Mouse (Mus musculus) limb, embryonic 13.5 days (tissue): ENCODE data around the gene Atf7. TPM values are rescaled to one million over a fixed set of nuclear protein-coding genes. Genes with fewer than 3 reads are reported as not detected.

Experiments used
- ATAC-seq: fragments of 200-750 bp; cut with Nextera tagmentation; 2 replicates; pipeline ENCODE4 v1.8.0; 2017; ENCODE audit warnings: low read depth, moderate number of reproducible peaks, moderate TSS enrichment; ENCODE audit not compliant: low FRiP score
- H3K27ac ChIP-seq: fragments of 300-500 bp; sonication (generic); 2 replicates; pipeline ENCODE4 v1.5.1; 2015; ENCODE audit warnings: inconsistent platforms, mild to moderate bottlenecking, moderate library complexity
- H3K27me3 ChIP-seq: fragments of 300-500 bp; sonication (generic); 2 replicates; pipeline ENCODE4 v1.6.1; 2015; ENCODE audit warnings: mild to moderate bottlenecking, inconsistent platforms
- H3K36me3 ChIP-seq: fragments of 300-500 bp; sonication (generic); 2 replicates; pipeline ENCODE4 v1.6.1; 2015; ENCODE audit warnings: inconsistent platforms, mild to moderate bottlenecking, moderate library complexity
- H3K4me1 ChIP-seq: fragments of 300-500 bp; sonication (generic); 2 replicates; pipeline ENCODE4 v1.6.1; 2015; ENCODE audit warnings: inconsistent platforms
- H3K4me2 ChIP-seq: fragments of 300-500 bp; sonication (generic); replicated peaks from 2 replicates; pipeline ENCODE4 v1.6.1; 2015; ENCODE audit warnings: inconsistent platforms, mild to moderate bottlenecking, moderate library complexity
- H3K4me3 ChIP-seq: fragments of 300-500 bp; sonication (generic); 2 replicates; pipeline ENCODE4 v1.5.1; 2015; ENCODE audit warnings: moderate library complexity, mild to moderate bottlenecking, inconsistent platforms
- H3K9ac ChIP-seq: fragments of 300-500 bp; sonication (generic); 2 replicates; pipeline ENCODE4 v1.6.1; 2015; ENCODE audit warnings: mild to moderate bottlenecking, inconsistent platforms
- H3K9me3 ChIP-seq: fragments of 300-500 bp; sonication (generic); 2 replicates; pipeline ENCODE4 v1.6.1; 2016; ENCODE audit warnings: inconsistent platforms
- WGBS: fragments of 180-500 bp; shearing (Covaris S2); methylation state at CpG from one replicate; pipeline ENCODE4 v1.1.7; 2015; 5-methylcytosine and 5-hydroxymethylcytosine counted together
- microRNA counts: library from miRNA; unstranded; fragments of <30 nt; microRNA quantifications from one replicate; lab custom pipeline; 2016
- microRNA-seq: library from miRNA; unstranded; fragments of <30 nt; microRNA quantifications from one replicate; pipeline ENCODE4, GENCODE M21; 2016
- polyA plus RNA-seq: library from polyadenylated mRNA; unstranded; fragments of >200 nt; fragmentation: Nextera tagmentation; extraction: Ambion mirVana; gene quantifications from 2 replicates; pipeline ENCODE4 v1.2.1, GENCODE M21; 2015

Atf7 gene
- polyA plus RNA-seq, 1 experiment from 2014 or later = 47.2 TPM

DNA sequence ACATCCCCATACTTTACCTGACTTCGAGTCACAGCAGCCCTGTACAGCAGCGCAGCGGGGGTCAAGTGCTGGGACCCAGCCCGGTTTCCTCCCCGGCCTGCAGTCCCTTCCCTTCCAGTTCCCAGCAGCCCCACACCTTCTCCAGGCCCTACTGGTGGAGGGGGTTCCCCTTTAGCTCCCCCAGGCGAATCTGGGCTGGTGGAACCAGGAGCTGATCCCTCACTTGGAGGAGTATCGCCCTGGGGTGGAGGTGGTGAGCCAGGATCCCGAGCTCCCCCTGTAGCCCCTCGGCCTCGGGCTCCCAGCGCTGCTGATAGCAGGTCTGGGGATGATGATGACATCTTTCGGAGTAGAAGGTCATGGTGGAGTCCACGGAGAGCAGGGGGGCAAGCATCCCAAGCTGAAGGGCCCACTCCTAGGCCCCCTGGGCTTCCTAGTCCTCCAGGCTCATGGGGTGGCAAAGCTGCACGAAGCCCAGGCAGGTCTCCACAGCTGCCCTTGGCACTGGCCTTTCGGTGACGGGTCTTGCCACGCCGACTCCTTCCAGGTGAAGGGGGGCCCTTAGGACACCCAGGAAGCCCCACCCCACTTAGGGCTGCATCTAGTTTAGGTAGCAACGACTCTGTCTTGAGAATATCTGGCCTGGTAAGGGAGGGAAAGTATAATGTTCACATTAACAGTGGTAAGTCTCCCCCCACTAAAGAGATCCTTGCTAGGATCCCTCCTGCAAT lies 124.0 kb downstream of the Atf7 start:
- WGBS = 87% methylated on average over 19 of the region's 19 CpGs
- Histone ChIP-seq H3K27me3 (no peaks in the 10 kb centered on the region), H3K4me1 (peaks cover 3% of the 10 kb centered on the region; the same call in 1 of the 2 replicates), H3K9me3 (no peaks in the 10 kb centered on the region), H3K4me2 (no peak overlapping the region), H3K27ac (no peak overlapping the region), H3K36me3 (peaks cover 93% of the 10 kb centered on the region), H3K4me3 (no peak overlapping the region), H3K9ac (no peak overlapping the region)
- ATAC-seq = no peak

DNA sequence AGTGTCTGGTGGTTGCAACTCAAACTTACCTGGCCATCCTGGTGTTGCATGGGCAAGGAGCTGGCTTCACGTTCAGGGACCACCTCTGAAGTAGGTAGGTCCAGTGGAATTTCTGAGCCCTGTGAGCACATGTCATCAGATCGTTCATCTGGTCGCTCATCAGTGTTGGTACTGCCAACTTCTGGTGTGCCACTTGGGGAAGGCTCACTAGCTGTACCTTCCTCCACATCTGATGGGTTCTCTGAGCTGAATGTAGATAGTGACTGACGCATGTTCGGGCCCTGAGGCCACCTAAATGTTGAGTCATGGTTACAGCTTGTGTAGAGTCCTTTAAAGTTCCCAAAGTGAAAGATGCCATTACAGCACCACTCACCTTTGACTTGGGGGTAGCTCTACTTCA lies 124.8 kb downstream of the Atf7 start:
- peaks cover 96% of the 10 kb centered on the region for H3K36me3 ChIP-seq
- no peak for ATAC-seq
- H3K4me1 ChIP-seq = peaks cover 3% of the 10 kb centered on the region; the same call in 1 of the 2 replicates
- 87% methylated on average over 5 of the region's 5 CpGs for WGBS
- H3K9ac ChIP-seq = no peak overlapping the region
- no peak overlapping the region for H3K4me3 ChIP-seq
- H3K4me2 ChIP-seq = no peak overlapping the region
- no peaks in the 10 kb centered on the region for H3K27me3 ChIP-seq
- H3K9me3 ChIP-seq = no peaks in the 10 kb centered on the region
- H3K27ac ChIP-seq = no peak overlapping the region

DNA sequence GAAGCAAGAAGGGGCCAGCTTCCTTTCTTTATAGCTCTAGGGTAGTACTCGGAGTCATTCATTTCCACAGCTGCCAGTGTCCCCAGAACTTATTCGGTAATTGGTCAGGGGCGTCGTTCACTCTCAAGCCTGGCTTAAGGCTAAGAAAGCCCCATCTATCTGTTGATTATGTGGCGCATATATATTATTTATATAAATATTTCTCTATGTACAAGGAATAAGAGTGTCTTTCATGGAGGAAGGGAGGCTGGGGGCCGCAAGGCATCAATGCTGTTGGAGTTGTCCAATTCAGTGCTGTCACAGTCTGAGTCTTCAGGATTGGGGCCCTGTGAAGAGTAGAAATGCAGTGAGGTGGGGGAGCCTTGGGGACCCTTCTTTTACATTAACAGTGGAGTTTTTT lies 125.4 kb downstream of the Atf7 start:
- Histone ChIP-seq H3K27ac (no peak overlapping the region), H3K9me3 (no peaks in the 10 kb centered on the region), H3K36me3 (peaks cover 96% of the 10 kb centered on the region), H3K4me1 (no peaks in the 10 kb centered on the region), H3K9ac (no peak overlapping the region), H3K27me3 (no peaks in the 10 kb centered on the region), H3K4me2 (no peak overlapping the region), H3K4me3 (no peak overlapping the region)
- ATAC-seq = no peak
- WGBS = 87% methylated on average over 6 of the region's 6 CpGs

DNA sequence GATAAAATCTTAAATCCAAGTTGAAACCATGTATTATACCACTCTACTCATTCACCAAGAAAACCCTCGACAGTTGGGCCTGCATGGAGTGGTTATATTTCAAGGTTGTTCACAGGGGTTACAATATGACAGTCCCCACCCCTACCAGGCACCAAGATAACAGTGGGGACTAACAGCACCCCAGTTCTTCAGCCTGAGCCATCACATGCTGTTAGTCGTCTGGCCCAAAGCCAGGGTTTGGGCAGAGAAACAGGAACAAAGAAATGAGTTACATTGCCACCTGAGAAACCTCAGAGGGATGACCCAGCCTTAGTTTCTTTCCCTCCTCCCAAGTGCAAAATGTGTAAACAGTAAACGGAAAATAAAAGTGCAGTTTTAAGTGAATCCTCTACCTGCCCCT lies 125.9 kb downstream of the Atf7 start:
- no peak overlapping the region for H3K4me2 ChIP-seq
- no peaks in the 10 kb centered on the region for H3K9me3 ChIP-seq
- no peaks in the 10 kb centered on the region for H3K4me1 ChIP-seq
- 74% methylated on average over 3 of the region's 3 CpGs for WGBS
- H3K4me3 ChIP-seq = no peak overlapping the region
- peaks cover 96% of the 10 kb centered on the region for H3K36me3 ChIP-seq
- no peak for ATAC-seq
- H3K27ac ChIP-seq = no peak overlapping the region
- no peak overlapping the region for H3K9ac ChIP-seq
- H3K27me3 ChIP-seq = no peaks in the 10 kb centered on the region

DNA sequence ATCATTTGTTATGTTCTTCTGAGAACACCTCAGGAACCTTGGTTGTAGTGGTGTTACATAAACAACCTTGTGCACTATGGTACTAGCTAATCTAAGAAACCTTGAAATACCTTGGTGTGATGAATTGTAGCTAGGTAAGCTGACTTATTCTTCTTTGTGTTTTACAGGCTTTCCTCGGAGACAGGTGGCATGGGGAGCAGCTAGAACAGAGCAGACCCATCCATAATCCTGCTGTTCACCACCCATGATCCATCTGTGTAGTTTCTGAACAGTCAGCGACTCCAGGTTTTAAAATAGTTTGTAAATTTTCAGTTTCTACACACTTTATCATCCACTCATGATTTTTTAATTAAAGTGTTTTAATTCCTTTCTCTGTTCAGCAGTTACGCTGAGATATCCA lies 126.9 kb downstream of the Atf7 start:
- no peak overlapping the region for H3K4me2 ChIP-seq
- H3K36me3 ChIP-seq = peaks cover 95% of the 10 kb centered on the region
- no peaks in the 10 kb centered on the region for H3K4me1 ChIP-seq
- no peaks in the 10 kb centered on the region for H3K9me3 ChIP-seq
- no peak overlapping the region for H3K9ac ChIP-seq
- no peak for ATAC-seq
- H3K27ac ChIP-seq = no peak overlapping the region
- WGBS = 90% methylated on average over 3 of the region's 3 CpGs
- H3K27me3 ChIP-seq = no peaks in the 10 kb centered on the region
- H3K4me3 ChIP-seq = no peak overlapping the region

DNA sequence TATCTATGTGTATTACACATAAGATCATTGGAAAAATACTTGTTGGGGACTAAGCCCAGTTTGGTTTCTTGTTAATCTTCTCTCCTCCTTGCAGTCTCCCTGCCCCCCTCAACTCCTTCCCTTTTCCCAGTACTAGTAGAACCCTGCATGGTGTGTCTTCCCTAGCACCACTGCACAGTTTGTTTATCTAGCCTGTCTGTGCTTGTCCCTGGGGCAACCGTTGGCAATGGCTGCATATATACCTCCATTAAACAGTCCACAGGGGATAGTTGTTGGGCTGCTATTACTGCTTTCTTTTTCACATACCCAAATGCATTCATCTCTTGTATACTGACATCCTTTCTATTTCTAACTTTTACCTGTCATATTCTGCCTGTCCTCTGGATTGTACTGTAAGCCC lies 137.6 kb downstream of the Atf7 start:
- H3K36me3 ChIP-seq = peaks cover 84% of the 10 kb centered on the region
- H3K27ac ChIP-seq = no peak overlapping the region
- H3K9me3 ChIP-seq = no peaks in the 10 kb centered on the region
- WGBS = 75% methylated on average over 1 of the region's 1 CpGs
- H3K4me3 ChIP-seq = no peak overlapping the region
- no peak for ATAC-seq
- no peaks in the 10 kb centered on the region for H3K4me1 ChIP-seq
- no peak overlapping the region for H3K4me2 ChIP-seq
- H3K27me3 ChIP-seq = no peaks in the 10 kb centered on the region
- no peak overlapping the region for H3K9ac ChIP-seq

DNA sequence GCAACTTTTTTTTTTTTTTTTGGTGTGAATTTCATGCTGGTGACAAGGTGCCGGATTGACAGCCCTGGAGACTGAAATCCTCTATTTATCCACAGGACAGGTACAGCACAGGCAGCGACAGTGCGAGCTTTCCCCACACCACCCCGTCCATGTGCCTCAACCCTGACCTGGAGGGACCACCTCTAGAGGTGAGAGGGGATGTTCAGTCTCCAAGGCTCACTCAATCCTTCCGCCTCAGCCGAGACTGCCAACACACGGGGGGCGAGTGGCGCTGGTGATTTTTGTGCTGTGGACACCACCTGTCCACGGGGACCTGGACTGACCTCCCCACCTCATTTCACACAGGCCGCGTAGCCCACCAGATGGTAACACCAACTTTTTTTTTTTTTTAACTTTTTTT lies 139.4 kb downstream of the Atf7 start:
- Histone ChIP-seq H3K36me3 (peaks cover 85% of the 10 kb centered on the region), H3K9ac (no peak overlapping the region), H3K4me2 (no peak overlapping the region), H3K9me3 (no peaks in the 10 kb centered on the region), H3K27ac (no peak overlapping the region), H3K4me3 (no peak overlapping the region), H3K27me3 (no peaks in the 10 kb centered on the region), H3K4me1 (no peaks in the 10 kb centered on the region)
- no peak for ATAC-seq
- 92% methylated on average over 12 of the region's 12 CpGs for WGBS

DNA sequence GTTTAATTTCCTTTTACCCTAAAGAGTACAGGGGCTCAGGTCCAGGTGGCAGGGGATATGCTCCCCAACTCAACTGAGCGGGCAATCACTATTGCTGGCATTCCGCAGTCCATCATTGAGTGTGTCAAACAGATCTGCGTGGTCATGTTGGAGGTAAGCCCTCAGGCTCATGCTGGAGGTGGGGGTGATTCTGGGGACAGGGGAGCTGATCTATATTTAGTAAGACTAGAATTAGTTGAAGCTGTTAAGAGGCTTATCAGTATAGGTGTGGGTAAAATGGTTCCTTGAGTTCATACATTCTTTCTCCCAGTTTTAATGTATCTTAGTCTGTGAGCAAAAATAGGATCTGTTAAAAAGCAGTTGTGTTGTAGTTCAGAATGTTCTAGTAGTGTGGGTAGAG lies 142.1 kb downstream of the Atf7 start:
- no peak for ATAC-seq
- Histone ChIP-seq H3K9me3 (no peaks in the 10 kb centered on the region), H3K4me2 (no peak overlapping the region), H3K9ac (no peak overlapping the region), H3K4me1 (no peaks in the 10 kb centered on the region), H3K36me3 (peaks cover 84% of the 10 kb centered on the region), H3K27ac (no peak overlapping the region), H3K4me3 (no peak overlapping the region), H3K27me3 (no peaks in the 10 kb centered on the region)
- 83% methylated on average over 3 of the region's 3 CpGs for WGBS

MicroRNAs encoded within 50 kb of the gene (microRNA counts, 519-probe panel; counts per million panel counts)
- 1,211 counts per million, percentile 11 among the panel's probes with 10 or more counts for microRNA mmu-miR-688 (lab: Ali Mortazavi, UCI)

Small RNA genes within 50 kb of the gene (microRNA-seq; reads per million reads assigned to microRNA genes)
- not detected for gene Mir688

Other genes starting within 250 kb of the Atf7 start
- gene Sp1, start 219.3 kb downstream of the Atf7 start, polyA plus RNA-seq = 11.6 and 12.0 TPM in 2 replicates
- gene Amhr2, start 180.1 kb downstream of the Atf7 start, polyA plus RNA-seq = 0.23 and 0.36 TPM in 2 replicates
- gene Prr13, start 166.4 kb downstream of the Atf7 start, polyA plus RNA-seq = 59.5 and 62.6 TPM in 2 replicates
- 262 and 273 TPM in 2 replicates for gene Pcbp2, start 154.9 kb downstream of the Atf7 start, polyA plus RNA-seq
- 2.5 and 7.5 TPM in 2 replicates for gene Gm10337, start 121.7 kb downstream of the Atf7 start, polyA plus RNA-seq
- gene Map3k12, start 108.4 kb downstream of the Atf7 start, polyA plus RNA-seq = 22.4 and 24.5 TPM in 2 replicates
- gene Tarbp2, start 107.3 kb downstream of the Atf7 start, polyA plus RNA-seq = 101 and 107 TPM in 2 replicates
- 2.9 and 3.4 TPM in 2 replicates for gene Npff, start 100.5 kb downstream of the Atf7 start, polyA plus RNA-seq
- gene Gm28047, start 397 bp downstream of the Atf7 start, polyA plus RNA-seq = not detected in 2 replicates
- 54.7 and 65.5 TPM in 2 replicates for gene Atp5g2, start 46.9 kb upstream of the Atf7 start, polyA plus RNA-seq
- gene Calcoco1, start 96.7 kb upstream of the Atf7 start, polyA plus RNA-seq = 57.7 and 58.3 TPM in 2 replicates